Mouse (Mus musculus) spleen, postnatal 14 days (tissue): ENCODE measurements around the gene Tmem207.

ENCODE experiments used
- DNase-seq, 2 experiments: peaks; one replicate each; pipeline ENCODE4 v3.0.0; 2021 to 2022; ENCODE audit warnings: low spot score in 2 of 2

Tmem207 gene

GRCm38 (mm10) chr16:26456182-26456581 is 70.4 kb downstream of the Tmem207 start:
- DNase-seq = no peak

GRCm38 (mm10) chr16:26454163-26454562 is 72.4 kb downstream of the Tmem207 start:
- no peak for DNase-seq
